Mouse (Mus musculus) effector memory CD4-positive, alpha-beta T cell, adult 7 months (primary cell): ENCODE measurements around the gene Helz. TPM values are rescaled to one million over a fixed set of nuclear protein-coding genes. Genes with fewer than 3 reads are reported as not detected.

Source experiments
- polyA plus RNA-seq: library from polyadenylated mRNA; unstranded; fragments of 100-300 nt; shearing (Covaris generic); gene quantifications from one replicate; pipeline ENCODE4 v1.2.1, GENCODE M21; 2017

Helz gene
- 49.6 TPM for polyA plus RNA-seq

GRCm38 (mm10) chr11:107547351-107548203 lies at the start of gene Helz:
Helz (plus strand) TSS chr11:107547930.

DNA sequence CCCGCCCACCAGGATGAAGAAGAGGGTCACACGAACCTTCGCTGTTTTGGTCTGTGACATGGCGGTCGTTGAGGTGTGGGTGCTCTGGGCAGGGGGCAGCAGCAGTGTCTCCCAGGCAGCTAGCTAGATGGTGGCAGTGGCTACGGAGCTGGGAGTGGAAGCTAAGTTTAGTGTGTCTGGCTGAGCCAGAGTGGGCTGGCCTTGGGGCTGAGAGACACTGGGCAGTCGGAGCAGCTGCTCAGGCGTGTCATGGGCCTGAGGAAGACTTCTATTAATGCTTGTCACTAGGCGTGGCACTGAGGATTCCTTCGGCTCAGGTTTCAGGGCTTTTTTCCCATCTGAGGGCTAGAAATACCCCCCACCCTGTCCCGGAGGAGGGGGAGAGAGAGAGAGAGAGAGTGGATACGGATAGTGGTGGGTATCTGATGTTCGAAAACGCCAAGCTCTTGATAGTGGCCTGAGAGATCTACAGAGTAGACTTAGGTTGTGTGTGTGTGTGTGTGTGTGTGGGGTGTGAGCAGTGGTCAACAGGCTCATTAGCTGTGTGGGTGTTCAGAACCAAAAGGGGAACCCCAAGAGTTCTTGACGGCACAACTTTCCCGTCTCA lies 168.7 kb downstream of the Helz start, which contains the start of gene Cacng1:
Gene Cacng1 (minus strand): TSS at position 191 of the 607 bp plus-strand sequence.

Other genes with a start within 250 kb of the Helz start
- gene Pitpnc1, start 77.2 kb upstream of the Helz start, polyA plus RNA-seq, result 96.8 TPM
- 92.6 TPM for gene Psmd12, start 68.4 kb upstream of the Helz start, polyA plus RNA-seq
- gene Cacng1, start 168.6 kb downstream of the Helz start, polyA plus RNA-seq, result not detected
- gene Cacng4, start 246.6 kb downstream of the Helz start, polyA plus RNA-seq, result not detected